16 mouse cellular contexts compared by ENCODE assay signal in genomic region chr12:55445583-55445982, GRCm38 (mm10). TPM values are rescaled to one million over a fixed set of nuclear protein-coding genes. Genes with fewer than 3 reads are reported as not detected.
DNase-seq lines count a peak whose midpoint lies in the region; ATAC-seq and TF ChIP-seq lines count a peak whose summit lies in the region.
"Had no signal": no experiment of that assay in that cellular context is flagged by ENCODE, and none has a peak within 500 bp of the region (broad histone marks: within the 10 kb centered on the region; RNA-seq: fewer than 3 reads in every experiment).

No protein-coding gene starts in this region.

- H3K4me1 ChIP-seq in forebrain, embryonic 13.5 days, result peaks cover 24% of the 10 kb centered on the region
- H3K4me1 ChIP-seq in forebrain, embryonic 16.5 days (replicated peaks; ENCODE audit: control insufficient read depth, insufficient read depth, low read length), result peaks cover 24% of the 10 kb centered on the region
- H3K4me1 ChIP-seq in heart, postnatal 0 days (ENCODE audit: control insufficient read depth, insufficient read depth), result peaks cover 60% of the 10 kb centered on the region
- peaks cover 39% of the 10 kb centered on the region; the same call in 1 of the 2 replicates for H3K4me1 ChIP-seq in lung, postnatal 0 days (ENCODE audit: insufficient read depth, low read depth, low read length)

- 86% methylated on average over 4 of the region's 4 CpGs for WGBS in forebrain, embryonic 13.5 days
- WGBS in forebrain, embryonic 16.5 days, result 93% methylated on average over 4 of the region's 4 CpGs
- WGBS in heart, postnatal 0 days, result 68% methylated on average over 4 of the region's 4 CpGs
- 65% methylated on average over 4 of the region's 4 CpGs for WGBS in lung, postnatal 0 days

- TF ChIP-seq EP300 in heart, postnatal 0 days (IDR thresholded peaks at IDR 0.05; ENCODE audit: low read depth), result no peak
- TF ChIP-seq EP300 in lung, postnatal 0 days (IDR thresholded peaks at IDR 0.05), result peak; percentile 99

- H3K27me3 ChIP-seq in forebrain, embryonic 13.5 days, result no peaks in the 10 kb centered on the region
- H3K27me3 ChIP-seq in forebrain, embryonic 16.5 days (replicated peaks; ENCODE audit: control insufficient read depth, insufficient read depth, low read length), result no peaks in the 10 kb centered on the region
- H3K27me3 ChIP-seq in heart, postnatal 0 days (ENCODE audit: control insufficient read depth, insufficient read depth, low read length), result no peaks in the 10 kb centered on the region
- H3K27me3 ChIP-seq in lung, postnatal 0 days (replicated peaks; ENCODE audit: insufficient read depth, low read length), result no peaks in the 10 kb centered on the region
- H3K27me3 ChIP-seq: limb, embryonic 13.5 days had no signal

- H3K4me3 ChIP-seq in forebrain, embryonic 13.5 days, result no peak overlapping the region
- no peak overlapping the region for H3K4me3 ChIP-seq in forebrain, embryonic 16.5 days (replicated peaks; ENCODE audit: low read length)
- no peak overlapping the region for H3K4me3 ChIP-seq in heart, postnatal 0 days (ENCODE audit: low read depth, low read length)
- no peak overlapping the region for H3K4me3 ChIP-seq in lung, postnatal 0 days (ENCODE audit: low read depth, low read length)
- H3K4me3 ChIP-seq: forebrain, embryonic 10.5 days; limb, embryonic 13.5 days had no signal

- no peak overlapping the region for H3K4me2 ChIP-seq in forebrain, embryonic 13.5 days
- H3K4me2 ChIP-seq in forebrain, embryonic 16.5 days (ENCODE audit: low read length), result no peak overlapping the region
- H3K4me2 ChIP-seq in heart, postnatal 0 days (ENCODE audit: low read depth, low read length), result no peak overlapping the region
- no peak overlapping the region for H3K4me2 ChIP-seq in lung, postnatal 0 days (replicated peaks; ENCODE audit: low read depth, low read length)
- H3K4me2 ChIP-seq: limb, embryonic 13.5 days had no signal

- no peaks in the 10 kb centered on the region for H3K36me3 ChIP-seq in forebrain, embryonic 13.5 days (ENCODE audit: poor library complexity, severe bottlenecking)
- H3K36me3 ChIP-seq in forebrain, embryonic 16.5 days (ENCODE audit: control insufficient read depth, insufficient read depth), result no peaks in the 10 kb centered on the region
- no peaks in the 10 kb centered on the region for H3K36me3 ChIP-seq in heart, postnatal 0 days (replicated peaks; ENCODE audit: control insufficient read depth, insufficient read depth, low read length)
- no peaks in the 10 kb centered on the region for H3K36me3 ChIP-seq in lung, postnatal 0 days (ENCODE audit: insufficient read depth, low read length)
- H3K36me3 ChIP-seq: forebrain, embryonic 10.5 days; limb, embryonic 13.5 days had no signal

- no peak for ATAC-seq in forebrain, embryonic 13.5 days
- no peak for ATAC-seq in forebrain, embryonic 16.5 days
- no peak for ATAC-seq in heart, postnatal 0 days (ENCODE audit: insufficient read depth, low read depth)
- ATAC-seq in lung, postnatal 0 days, result no peak

- no peak for TF ChIP-seq CTCF in heart, postnatal 0 days (IDR thresholded peaks at IDR 0.05; ENCODE audit: low read depth)
- no peak for TF ChIP-seq CTCF in lung, postnatal 0 days (IDR thresholded peaks at IDR 0.05)

- no peak for DNase-seq in heart, postnatal 0 days (ENCODE audit: low spot score)
- no peak for DNase-seq in heart, adult 8-10 months (ENCODE audit: low spot score)
- no peak for DNase-seq in lung, postnatal 0 days (ENCODE audit: low spot score)
- no peak for DNase-seq in lung, postnatal 10 days
- peak; percentile 51 for DNase-seq in testis, postnatal 14 days (ENCODE audit: low spot score)
- DNase-seq in cerebellum, postnatal 25 days, result no peak
- DNase-seq: adrenal gland, adult 8-10 months; kidney, adult 2 months; kidney, postnatal 4 days; midbrain, embryonic 14.5 days; thymus, postnatal 25 days had no signal

- H3K27ac ChIP-seq in forebrain, embryonic 13.5 days, result peak overlapping the region; percentile 92; the same call in 1 of the 2 replicates
- H3K27ac ChIP-seq in forebrain, embryonic 16.5 days (ENCODE audit: low read length), result no peak overlapping the region
- peak overlapping the region; percentile 98 for H3K27ac ChIP-seq in heart, postnatal 0 days (ENCODE audit: low read depth)
- peak overlapping the region; percentile 94; the same call in 1 of the 2 replicates for H3K27ac ChIP-seq in lung, postnatal 0 days (ENCODE audit: low read length)
- H3K27ac ChIP-seq: macrophage had no signal

- no peak overlapping the region for H3K9ac ChIP-seq in forebrain, embryonic 13.5 days
- H3K9ac ChIP-seq in forebrain, embryonic 16.5 days (replicated peaks; ENCODE audit: low read depth, low read length), result no peak overlapping the region
- no peak overlapping the region for H3K9ac ChIP-seq in heart, postnatal 0 days (replicated peaks; ENCODE audit: low read depth, low read length)
- no peak overlapping the region for H3K9ac ChIP-seq in lung, postnatal 0 days (replicated peaks; ENCODE audit: low read depth)
- H3K9ac ChIP-seq: limb, embryonic 13.5 days had no signal

- no peaks in the 10 kb centered on the region for H3K9me3 ChIP-seq in forebrain, embryonic 13.5 days (replicated peaks)
- H3K9me3 ChIP-seq in forebrain, embryonic 16.5 days (ENCODE audit: control insufficient read depth, low read length), result no peaks in the 10 kb centered on the region
- H3K9me3 ChIP-seq in heart, postnatal 0 days (replicated peaks; ENCODE audit: control insufficient read depth, low read length), result no peaks in the 10 kb centered on the region
- H3K9me3 ChIP-seq in lung, postnatal 0 days (ENCODE audit: low read length), result no peaks in the 10 kb centered on the region
- H3K9me3 ChIP-seq: forebrain, embryonic 10.5 days; limb, embryonic 13.5 days had no signal

RNA-seq across cellular contexts. Expression of gene Nfkbia, which starts 46.9 kb away (rescaled TPM):
- polyA plus RNA-seq in forebrain, embryonic 13.5 days (2015; fragmentation: Nextera tagmentation; extraction: Ambion mirVana), result 46.4 and 47.0 TPM in 2 replicates
- polyA plus RNA-seq in forebrain, embryonic 16.5 days (2015; fragmentation: Nextera tagmentation; extraction: Ambion mirVana), result 53.4 and 58.5 TPM in 2 replicates
- total RNA-seq in heart, postnatal 0 days (2014; rRNA removed; ENCODE audit: low replicate concordance), result 65.1 and 108 TPM in 2 replicates
- 67.1 and 72.4 TPM in 2 replicates for polyA plus RNA-seq in heart, postnatal 0 days (2015; fragmentation: Nextera tagmentation; extraction: Ambion mirVana)
- 10 to 100 TPM; 27.4 to 65.8 (median 39.3) TPM for total RNA-seq in heart, adult 8-10 months (2022)
- polyA plus RNA-seq in lung, postnatal 0 days (2015; fragmentation: Nextera tagmentation; extraction: Ambion mirVana), result 184 and 297 TPM in 2 replicates
